Mouse (Mus musculus) G1E (cell line): ENCODE results near the gene Slc9a4. TPM values are rescaled to one million over a fixed set of nuclear protein-coding genes. Genes with fewer than 3 reads are reported as not detected.

Source experiments
- ATAC-seq: 2 replicates; pipeline ENCODE4 v1.8.0; 2016; ENCODE audit warnings: mild to moderate bottlenecking; ENCODE audit not compliant: insufficient number of reproducible peaks, poor library complexity, low FRiP score, severe bottlenecking; ENCODE audit errors: extremely low read depth
- DNase-seq: peaks from one replicate; pipeline ENCODE4 v3.0.0; 2012; ENCODE audit warnings: low spot score
- H3K27me3 ChIP-seq: 2 replicates; pipeline ENCODE4 v1.6.1; 2012; ENCODE audit warnings: mild to moderate bottlenecking, low read length, inconsistent platforms; ENCODE audit not compliant: insufficient read depth
- H3K36me3 ChIP-seq: replicated peaks from 2 replicates; pipeline ENCODE3; 2012; ENCODE audit warnings: mild to moderate bottlenecking, inconsistent platforms
- H3K4me1 ChIP-seq: 2 replicates; pipeline ENCODE4 v1.6.1; 2012; ENCODE audit warnings: low read depth, low read length, inconsistent platforms, mixed read lengths; ENCODE audit not compliant: insufficient read depth
- H3K4me3 ChIP-seq: 2 replicates; pipeline ENCODE4 v1.5.1; 2012; ENCODE audit warnings: low read depth, mild to moderate bottlenecking, inconsistent platforms, low read length, moderate library complexity, mixed read lengths
- H3K9me3 ChIP-seq: replicated peaks from 2 replicates; pipeline ENCODE4 v1.6.1; 2012; ENCODE audit warnings: inconsistent platforms
- CTCF ChIP-seq: IDR thresholded peaks from 2 replicates; pipeline ENCODE4 v1.5.1; 2012; ENCODE audit warnings: low read depth, low read length, inconsistent platforms, mixed read lengths
- GATA1 ChIP-seq: IDR thresholded peaks from 2 replicates; pipeline ENCODE4 v1.6.1; 2012; ENCODE audit warnings: borderline replicate concordance, low read length, inconsistent platforms, mixed read lengths
- GATA2 ChIP-seq: IDR thresholded peaks from 2 replicates; pipeline ENCODE4 v1.6.1; 2012; ENCODE audit warnings: low read depth, low read length, inconsistent platforms, borderline replicate concordance
- POLR2AphosphoS5 ChIP-seq: IDR thresholded peaks from 2 replicates; pipeline ENCODE4 v1.6.1; 2012; ENCODE audit warnings: low read depth, low read length, inconsistent platforms; ENCODE audit not compliant: insufficient replicate concordance
- TAL1 ChIP-seq: conservative IDR thresholded peaks from 2 replicates; pipeline ENCODE4 v1.6.1; 2012; ENCODE audit warnings: low read depth, low read length, inconsistent platforms, mixed read lengths
- polyA plus RNA-seq: library from polyadenylated mRNA; stranded (reverse); fragments of >175 nt; gene quantifications from 2 replicates; pipeline ENCODE4 v1.2.3, GENCODE M21; 2012
- total RNA-seq, 2 experiments: library from RNA; stranded (forward) in 1 of 2; stranded (reverse) in 1 of 2; fragments of 200-1000 nt in 1 of 2; fragments of >200 nt in 1 of 2; fragmentation: Nextera tagmentation in 1 of 2; gene quantifications; 2 replicates each; pipeline ENCODE4 v1.2.3; 2014 to 2017

Slc9a4 gene
- total and polyA plus RNA-seq, 3 experiments = not detected

DNA sequence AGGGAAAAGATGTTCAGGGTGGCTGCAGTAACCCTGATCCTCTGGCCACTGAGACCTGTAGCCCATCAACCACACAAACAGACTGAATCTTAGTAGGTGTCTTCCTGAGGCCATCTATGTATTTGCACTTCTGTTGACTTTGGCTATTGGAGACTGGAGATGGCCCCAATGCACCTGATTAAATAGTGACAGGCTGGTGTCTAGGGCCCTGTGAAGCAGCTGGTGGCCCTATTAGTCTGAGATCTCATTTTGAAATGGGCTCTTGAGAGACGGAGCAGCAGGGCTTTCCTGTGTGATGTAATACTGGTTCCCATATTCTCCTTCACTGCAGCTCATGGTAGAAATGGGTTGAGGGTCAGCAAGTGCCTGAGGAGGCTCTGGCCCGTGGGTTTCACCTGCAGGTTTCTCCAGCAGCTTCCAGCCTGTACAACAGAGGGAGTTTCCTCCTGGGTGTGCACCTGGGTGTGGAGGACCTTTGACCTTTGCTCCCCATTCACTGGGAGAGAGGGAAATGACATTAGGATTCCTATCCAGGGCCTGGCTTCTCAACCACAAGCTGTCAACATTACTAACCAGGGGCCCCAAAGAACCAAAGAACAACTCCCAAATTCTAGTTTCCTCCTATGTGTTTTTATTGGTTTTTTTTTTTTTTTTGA lies 52.7 kb downstream of the Slc9a4 start:
- Histone ChIP-seq H3K36me3 (no peaks in the 10 kb centered on the region), H3K27me3 (peaks cover 3% of the 10 kb centered on the region; the same call in 1 of the 2 replicates), H3K4me3 (no peak overlapping the region), H3K9me3 (no peaks in the 10 kb centered on the region), H3K4me1 (no peaks in the 10 kb centered on the region)
- TF ChIP-seq CTCF (no peak), GATA2 (no peak), GATA1 (no peak), POLR2AphosphoS5 (no peak), TAL1 (no peak)
- DNase-seq = no peak
- no peak; the same call in 1 of the 2 replicates for ATAC-seq

DNA sequence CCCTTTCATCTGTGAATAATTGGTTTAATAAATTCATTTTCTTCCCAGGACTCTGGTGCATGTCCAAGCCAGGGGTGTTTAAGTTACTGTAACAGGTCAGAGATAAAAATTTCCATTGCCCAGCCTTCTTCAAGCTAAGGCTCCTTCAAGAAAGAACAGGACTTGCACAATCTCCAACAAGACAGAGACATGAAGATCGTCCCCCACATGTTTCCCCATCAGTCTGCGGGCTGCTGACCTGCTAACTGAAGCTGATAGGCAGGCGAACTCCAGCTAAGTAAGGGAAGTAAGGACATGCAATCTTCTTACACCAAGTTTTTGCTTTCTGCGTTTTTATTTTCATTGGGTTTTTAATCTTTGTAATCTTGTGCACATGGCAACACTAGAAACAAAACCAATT lies 54.7 kb downstream of the Slc9a4 start:
- no peak for TF ChIP-seq GATA1
- TF ChIP-seq POLR2AphosphoS5 = no peak
- no peak for TF ChIP-seq CTCF
- ATAC-seq (no peak), DNase-seq (no peak)
- no peaks in the 10 kb centered on the region; the same call in 1 of the 2 replicates for H3K27me3 ChIP-seq
- no peak overlapping the region for H3K4me3 ChIP-seq
- H3K9me3 ChIP-seq = no peaks in the 10 kb centered on the region
- no peaks in the 10 kb centered on the region for H3K4me1 ChIP-seq
- H3K36me3 ChIP-seq = no peaks in the 10 kb centered on the region

DNA sequence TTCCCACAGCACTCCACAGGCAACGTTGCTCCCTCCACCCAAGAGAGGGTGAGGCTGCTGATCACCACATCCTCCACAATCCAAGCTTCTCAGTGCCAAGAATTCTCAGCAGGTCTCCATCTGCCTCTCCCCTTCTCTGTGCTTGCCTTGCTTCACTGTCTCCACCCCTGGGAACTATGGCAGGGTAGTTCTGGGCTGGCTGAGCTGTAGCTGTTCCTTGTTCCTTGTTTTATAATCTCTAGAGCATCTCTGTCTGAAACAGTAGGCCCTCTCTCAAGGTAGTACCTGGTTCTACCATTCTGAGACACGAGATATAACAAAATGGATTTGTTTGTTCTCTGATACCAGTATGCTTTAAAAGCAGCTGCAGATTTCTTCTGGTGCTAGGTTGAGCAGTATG lies 68.4 kb downstream of the Slc9a4 start:
- H3K4me1 ChIP-seq = no peaks in the 10 kb centered on the region
- no peaks in the 10 kb centered on the region for H3K9me3 ChIP-seq
- DNase-seq (no peak), ATAC-seq (no peak)
- H3K4me3 ChIP-seq = no peak overlapping the region
- H3K27me3 ChIP-seq = no peaks in the 10 kb centered on the region
- TF ChIP-seq TAL1 = no peak
- TF ChIP-seq POLR2AphosphoS5 = no peak
- TF ChIP-seq GATA1 = no peak
- no peak for TF ChIP-seq CTCF
- no peak for TF ChIP-seq GATA2
- H3K36me3 ChIP-seq = no peaks in the 10 kb centered on the region

DNA sequence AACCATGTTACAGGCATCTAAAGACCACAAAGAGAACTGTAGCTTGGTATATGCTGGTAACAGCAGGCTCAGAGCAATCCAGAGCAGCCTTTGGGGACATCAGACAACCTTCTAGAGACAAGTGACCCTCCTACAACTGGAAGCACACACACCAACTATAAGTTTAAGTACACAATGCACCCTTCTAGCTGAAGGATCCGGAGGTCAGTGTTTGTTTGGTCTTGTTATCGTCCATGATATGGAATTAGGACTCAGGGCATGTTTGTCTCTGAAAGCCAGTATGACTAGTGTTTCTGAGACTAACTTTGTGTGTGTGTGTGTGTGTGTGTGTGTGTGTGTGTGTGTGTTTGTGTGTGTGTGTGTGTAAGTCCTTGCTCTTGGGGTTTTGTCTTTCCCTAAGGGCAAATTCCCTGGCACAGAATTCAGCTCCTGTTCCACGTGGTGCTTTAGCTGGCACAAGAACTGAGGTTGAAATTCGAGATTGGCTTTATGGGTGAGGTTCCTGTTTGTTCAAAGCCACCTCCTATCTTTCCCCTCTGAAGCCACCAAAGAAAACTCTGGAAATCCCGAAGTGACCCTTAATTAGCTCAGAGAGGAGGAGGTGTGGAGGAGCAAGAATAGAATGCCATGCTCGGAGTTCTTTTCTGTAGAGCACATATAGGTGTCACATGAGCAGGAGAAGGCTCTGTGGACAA lies 71.1 kb downstream of the Slc9a4 start:
- H3K4me3 ChIP-seq = no peak overlapping the region
- TF ChIP-seq TAL1 (no peak), GATA2 (no peak), CTCF (no peak)
- no peak for DNase-seq
- no peaks in the 10 kb centered on the region for H3K9me3 ChIP-seq
- H3K4me1 ChIP-seq = no peaks in the 10 kb centered on the region
- no peak for ATAC-seq
- no peaks in the 10 kb centered on the region for H3K36me3 ChIP-seq
- H3K27me3 ChIP-seq = no peaks in the 10 kb centered on the region

DNA sequence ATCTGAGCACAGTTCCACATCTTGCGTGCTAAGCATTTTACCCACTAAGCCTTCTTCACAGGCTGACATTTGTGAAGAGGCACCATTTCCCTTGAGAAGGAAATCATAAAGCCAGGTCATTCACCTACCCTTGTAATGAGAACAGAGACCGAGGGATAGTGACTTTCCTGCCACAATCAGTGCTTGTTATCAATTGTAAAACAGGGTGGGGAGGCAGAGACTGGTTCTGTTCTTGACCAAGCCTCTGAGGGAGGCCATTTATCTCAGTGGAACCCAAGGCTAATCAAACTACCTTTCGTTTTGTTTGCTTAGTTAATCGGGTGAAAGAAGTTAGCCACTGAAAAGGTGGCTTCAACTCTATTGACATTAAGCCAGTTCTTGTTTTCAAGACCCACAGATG lies 77.2 kb downstream of the Slc9a4 start:
- TF ChIP-seq POLR2AphosphoS5 = no peak
- TF ChIP-seq CTCF = no peak
- TF ChIP-seq TAL1 = no peak
- TF ChIP-seq GATA2 = no peak
- no peak for TF ChIP-seq GATA1
- Histone ChIP-seq H3K4me1 (no peaks in the 10 kb centered on the region), H3K27me3 (0 out of 2 replicates have a peak, but pooled peaks cover 5% of the 10 kb centered on the region), H3K36me3 (no peaks in the 10 kb centered on the region), H3K9me3 (no peaks in the 10 kb centered on the region), H3K4me3 (no peak overlapping the region)
- no peak for DNase-seq
- no peak for ATAC-seq

DNA sequence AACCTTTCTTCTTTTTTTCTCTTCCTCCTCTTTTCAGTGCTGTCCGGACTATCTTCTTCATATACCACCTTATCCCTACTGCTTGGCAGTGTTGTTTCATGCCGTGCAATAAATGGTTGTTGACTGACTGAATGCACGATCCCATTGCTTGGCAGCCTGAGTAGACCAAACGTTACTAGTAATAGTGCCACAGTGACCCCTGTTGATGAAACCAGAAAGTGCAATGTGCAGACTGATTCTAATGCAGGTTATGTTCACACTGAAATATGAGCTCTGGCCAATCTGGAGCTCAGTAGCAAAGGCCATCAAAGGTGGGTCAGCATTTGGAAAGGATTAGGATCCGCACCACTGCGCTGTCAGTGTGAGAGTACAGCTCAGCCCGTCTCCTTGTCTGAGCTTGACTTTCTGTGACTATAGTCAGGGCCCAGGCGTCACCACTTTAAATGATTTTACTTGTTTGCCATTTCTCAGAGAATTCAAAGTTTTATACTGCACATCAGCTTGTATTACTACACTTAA lies 78.2 kb downstream of the Slc9a4 start:
- H3K9me3 ChIP-seq = no peaks in the 10 kb centered on the region
- no peaks in the 10 kb centered on the region for H3K36me3 ChIP-seq
- 0 out of 2 replicates have a peak, but pooled peaks cover 5% of the 10 kb centered on the region for H3K27me3 ChIP-seq
- DNase-seq (peak; percentile 20), ATAC-seq (no peak)
- TF ChIP-seq CTCF = peak; percentile 79
- no peak for TF ChIP-seq GATA1
- no peak for TF ChIP-seq GATA2
- no peak overlapping the region for H3K4me3 ChIP-seq
- H3K4me1 ChIP-seq = no peaks in the 10 kb centered on the region
